20 mouse cellular contexts compared by ENCODE assay signal in genomic region chr3:27622451-27622850, GRCm38 (mm10).
A peak's percentile ranks its signal among the peaks of the same experiment; 100 is the strongest.
DNase-seq lines count a peak whose midpoint lies in the region; ATAC-seq and TF ChIP-seq lines count a peak whose summit lies in the region.
"Had no signal": no experiment of that assay in that cellular context is flagged by ENCODE, and none has a peak within 500 bp of the region (broad histone marks: within the 10 kb centered on the region; RNA-seq: fewer than 3 reads in every experiment).

No protein-coding gene starts in this region.

- peaks cover 41% of the 10 kb centered on the region for H3K4me1 ChIP-seq in embryonic facial prominence, embryonic 13.5 days
- H3K4me1 ChIP-seq in embryonic facial prominence, embryonic 10.5 days, result peaks cover 26% of the 10 kb centered on the region
- H3K4me1 ChIP-seq in intestine, embryonic 16.5 days (ENCODE audit: control insufficient read depth, insufficient read depth, low read length), result peaks cover 9% of the 10 kb centered on the region
- H3K4me1 ChIP-seq in intestine, embryonic 15.5 days (replicated peaks), result peaks cover 8% of the 10 kb centered on the region
- peaks cover 26% of the 10 kb centered on the region for H3K4me1 ChIP-seq in lung, embryonic 15.5 days
- peaks cover 61% of the 10 kb centered on the region for H3K4me1 ChIP-seq in bone marrow macrophage, adult 2 months (ENCODE audit: control insufficient read depth, insufficient read depth, low read length)

- H3K4me3 ChIP-seq in embryonic facial prominence, embryonic 13.5 days, result no peak overlapping the region
- H3K4me3 ChIP-seq in embryonic facial prominence, embryonic 10.5 days, result no peak overlapping the region
- H3K4me3 ChIP-seq in intestine, embryonic 16.5 days (ENCODE audit: low read length), result no peak overlapping the region
- no peak overlapping the region for H3K4me3 ChIP-seq in intestine, embryonic 15.5 days (replicated peaks)
- H3K4me3 ChIP-seq in lung, embryonic 15.5 days, result no peak overlapping the region
- no peak overlapping the region for H3K4me3 ChIP-seq in bone marrow macrophage, adult 2 months (ENCODE audit: insufficient read depth, low read length)
- H3K4me3 ChIP-seq: gastrocnemius, adult 2 months; midbrain, embryonic 10.5 days had no signal

- H3K9me3 ChIP-seq in embryonic facial prominence, embryonic 13.5 days, result no peaks in the 10 kb centered on the region
- no peaks in the 10 kb centered on the region for H3K9me3 ChIP-seq in embryonic facial prominence, embryonic 10.5 days
- no peaks in the 10 kb centered on the region for H3K9me3 ChIP-seq in intestine, embryonic 16.5 days (ENCODE audit: control insufficient read depth, low read length)
- H3K9me3 ChIP-seq in intestine, embryonic 15.5 days, result no peaks in the 10 kb centered on the region
- H3K9me3 ChIP-seq in lung, embryonic 15.5 days, result no peaks in the 10 kb centered on the region
- H3K9me3 ChIP-seq: midbrain, embryonic 10.5 days had no signal

- peak overlapping the region; percentile 49; the same call in 1 of the 2 replicates for H3K27ac ChIP-seq in embryonic facial prominence, embryonic 13.5 days
- H3K27ac ChIP-seq in embryonic facial prominence, embryonic 10.5 days (replicated peaks), result no peak overlapping the region
- H3K27ac ChIP-seq in intestine, embryonic 16.5 days (ENCODE audit: low read length), result no peak overlapping the region
- H3K27ac ChIP-seq in intestine, embryonic 15.5 days, result no peak overlapping the region
- peak overlapping the region; percentile 20; the same call in 1 of the 2 replicates for H3K27ac ChIP-seq in lung, embryonic 15.5 days
- peak overlapping the region; percentile 50 for H3K27ac ChIP-seq in bone marrow macrophage, adult 2 months (ENCODE audit: insufficient read depth, low read depth, low read length)
- H3K27ac ChIP-seq: gastrocnemius, adult 2 months; hindbrain, embryonic 14.5 days; liver, embryonic 14.5 days; midbrain, embryonic 10.5 days had no signal

- ATAC-seq in embryonic facial prominence, embryonic 13.5 days (ENCODE audit: insufficient number of reproducible peaks, insufficient read depth, low FRiP score, low TSS enrichment, low read depth), result no peak
- ATAC-seq in intestine, embryonic 16.5 days, result peak; percentile 34; the same call in 1 of the 2 replicates
- ATAC-seq in intestine, embryonic 15.5 days, result no peak
- no peak; the same call in 1 of the 2 replicates for ATAC-seq in lung, embryonic 15.5 days (ENCODE audit: borderline replicate concordance, extremely low read depth, low FRiP score, low TSS enrichment)
- ATAC-seq: activated CD4-positive, CD25-positive, alpha-beta regulatory T cell, adult 4 months; forebrain, embryonic 14.5 days had no signal

- H3K36me3 ChIP-seq in embryonic facial prominence, embryonic 13.5 days, result peaks cover 13% of the 10 kb centered on the region
- H3K36me3 ChIP-seq in embryonic facial prominence, embryonic 10.5 days (replicated peaks), result peaks cover 9% of the 10 kb centered on the region; the same call in 1 of the 2 replicates
- H3K36me3 ChIP-seq in intestine, embryonic 16.5 days (ENCODE audit: control insufficient read depth, insufficient read depth, low read length), result peaks cover 4% of the 10 kb centered on the region; the same call in 1 of the 2 replicates
- H3K36me3 ChIP-seq in intestine, embryonic 15.5 days, result no peaks in the 10 kb centered on the region
- H3K36me3 ChIP-seq in lung, embryonic 15.5 days, result no peaks in the 10 kb centered on the region
- H3K36me3 ChIP-seq: midbrain, embryonic 10.5 days had no signal

- no peak overlapping the region for H3K4me2 ChIP-seq in embryonic facial prominence, embryonic 13.5 days
- H3K4me2 ChIP-seq in intestine, embryonic 16.5 days (ENCODE audit: low read depth, low read length), result no peak overlapping the region
- H3K4me2 ChIP-seq in intestine, embryonic 15.5 days (replicated peaks), result no peak overlapping the region
- no peak overlapping the region for H3K4me2 ChIP-seq in lung, embryonic 15.5 days
- H3K4me2 ChIP-seq: hindbrain, embryonic 14.5 days had no signal

- no peak for TF ChIP-seq POLR2A in bone marrow macrophage, adult 2 months (IDR thresholded peaks at IDR 0.05; ENCODE audit: borderline replicate concordance, low read depth, low read length)

- no peak for TF ChIP-seq CTCF in bone marrow macrophage, adult 2 months (IDR thresholded peaks at IDR 0.05; ENCODE audit: low read depth, low read length)

- no peaks in the 10 kb centered on the region for H3K27me3 ChIP-seq in embryonic facial prominence, embryonic 13.5 days
- H3K27me3 ChIP-seq in embryonic facial prominence, embryonic 10.5 days (replicated peaks; ENCODE audit: low read depth, poor library complexity, severe bottlenecking), result no peaks in the 10 kb centered on the region
- H3K27me3 ChIP-seq in intestine, embryonic 16.5 days (replicated peaks; ENCODE audit: control insufficient read depth, insufficient read depth, low read length), result no peaks in the 10 kb centered on the region
- no peaks in the 10 kb centered on the region for H3K27me3 ChIP-seq in intestine, embryonic 15.5 days (replicated peaks)
- no peaks in the 10 kb centered on the region for H3K27me3 ChIP-seq in lung, embryonic 15.5 days

- no peak overlapping the region for H3K9ac ChIP-seq in embryonic facial prominence, embryonic 13.5 days
- no peak overlapping the region for H3K9ac ChIP-seq in intestine, embryonic 16.5 days (ENCODE audit: low read depth, low read length)
- H3K9ac ChIP-seq in intestine, embryonic 15.5 days, result no peak overlapping the region
- H3K9ac ChIP-seq in lung, embryonic 15.5 days, result no peak overlapping the region
- H3K9ac ChIP-seq: hindbrain, embryonic 14.5 days; liver, embryonic 14.5 days had no signal

- 66% methylated on average over 4 of the region's 4 CpGs for WGBS in embryonic facial prominence, embryonic 13.5 days
- WGBS in embryonic facial prominence, embryonic 10.5 days, result 79% methylated on average over 4 of the region's 4 CpGs
- 50% methylated on average over 4 of the region's 4 CpGs for WGBS in intestine, embryonic 16.5 days
- WGBS in intestine, embryonic 15.5 days, result 55% methylated on average over 4 of the region's 4 CpGs
- 26% methylated on average over 4 of the region's 4 CpGs for WGBS in lung, embryonic 15.5 days

- DNase-seq in embryonic facial prominence, embryonic 10.5 days (ENCODE audit: low spot score), result no peak
- DNase-seq in lung, postnatal 4 days, result no peak
- no peak for DNase-seq in adrenal gland, adult 8-10 months
- DNase-seq: adrenal gland, postnatal 10 days; cerebellum, adult 2 months; cerebellum, postnatal 25 days; gastrocnemius, adult 2 months; heart, postnatal 4 days; kidney, adult 11 months; kidney, postnatal 25 days had no signal

Comparison
In these comparisons a context has a peak if more than half of its experiments do, and no peak if none do; other contexts are left out.
1. H3K27ac ChIP-seq: peak in embryonic facial prominence, embryonic 13.5 days (single experiment), lung, embryonic 15.5 days (single experiment) and bone marrow macrophage, adult 2 months (single experiment); none in embryonic facial prominence, embryonic 10.5 days (single experiment), intestine, embryonic 16.5 days (single experiment) and intestine, embryonic 15.5 days (single experiment).